Mouse (Mus musculus) myocyte (in vitro differentiated cells): ENCODE data around the gene Nhsl1.

Source experiments
- CEBPB ChIP-seq: IDR thresholded peaks from 2 replicates; pipeline ENCODE4 v1.6.1; 2011; ENCODE audit warnings: mild to moderate bottlenecking, moderate library complexity; ENCODE audit not compliant: poor library complexity, insufficient read depth, severe bottlenecking
- E2F4 ChIP-seq: IDR thresholded peaks from one replicate; pipeline ENCODE4 v1.6.1; 2011; ENCODE audit warnings: mild to moderate bottlenecking, control low read depth, moderate library complexity; ENCODE audit not compliant: insufficient read depth
- MAX ChIP-seq: IDR thresholded peaks from one replicate; pipeline ENCODE4 v1.6.1; 2011; ENCODE audit warnings: low read depth, mild to moderate bottlenecking, control low read depth
- MYOD1 ChIP-seq, 3 experiments: IDR thresholded peaks; one replicate each; pipeline ENCODE4 v1.6.1; 2011; ENCODE audit warnings: control low read depth in 2 of 3, low read depth in 2 of 3, mild to moderate bottlenecking in 2 of 3, moderate library complexity in 1 of 3; ENCODE audit not compliant: insufficient read length in 2 of 3, control insufficient read depth in 1 of 3
- MYOG ChIP-seq, 3 experiments: IDR thresholded peaks; one replicate each; pipeline ENCODE4 v1.6.1; 2011; ENCODE audit warnings: control low read depth in 2 of 3, low read depth in 2 of 3, mild to moderate bottlenecking in 2 of 3; ENCODE audit not compliant: insufficient read length in 2 of 3, control insufficient read depth in 1 of 3, insufficient read depth in 1 of 3
- POLR2A ChIP-seq: IDR thresholded peaks from one replicate; pipeline ENCODE4 v1.6.1; 2011; ENCODE audit warnings: low read depth, mild to moderate bottlenecking, control low read depth, moderate library complexity; ENCODE audit not compliant: insufficient read length
- POLR2AphosphoS2 ChIP-seq: IDR thresholded peaks from one replicate; pipeline ENCODE4 v1.6.1; 2011; ENCODE audit warnings: low read depth, control low read depth; ENCODE audit not compliant: insufficient read length
- REST ChIP-seq: IDR thresholded peaks from one replicate; pipeline ENCODE4 v1.6.1; 2011; ENCODE audit warnings: mild to moderate bottlenecking, control low read depth, moderate library complexity; ENCODE audit not compliant: insufficient read depth, insufficient read length
- TCF12 ChIP-seq: IDR thresholded peaks from one replicate; pipeline ENCODE4 v1.6.1; 2011; ENCODE audit warnings: mild to moderate bottlenecking, control low read depth; ENCODE audit not compliant: poor library complexity, insufficient read depth, severe bottlenecking
- USF1 ChIP-seq: IDR thresholded peaks from one replicate; pipeline ENCODE4 v1.6.1; 2011; ENCODE audit warnings: low read depth, mild to moderate bottlenecking, control low read depth, moderate library complexity

GRCm38 (mm10) chr10:18404679-18405078, 85.9 kb downstream of the Nhsl1 start:
- TF ChIP-seq POLR2AphosphoS2 = no peak
- no peak for TF ChIP-seq POLR2A
- TF ChIP-seq MYOD1 (IDR thresholded peaks at IDR 0.05; ENCODE audit: control insufficient read depth in 1 of 3, insufficient read length in 2 of 3, low read depth in 2 of 3) = no peak
- no peak for TF ChIP-seq USF1
- TF ChIP-seq MAX = no peak
- TF ChIP-seq E2F4 = no peak
- no peak for TF ChIP-seq CEBPB
- TF ChIP-seq TCF12 = no peak
- TF ChIP-seq MYOG (IDR thresholded peaks at IDR 0.05; ENCODE audit: control insufficient read depth in 1 of 3, insufficient read depth in 1 of 3, insufficient read length in 2 of 3, low read depth in 2 of 3) = no peak
- no peak for TF ChIP-seq REST
